Mouse (Mus musculus) intestine, postnatal 0 days (tissue): ENCODE measurements around the gene Tspear. TPM values are rescaled to one million over a fixed set of nuclear protein-coding genes. Genes with fewer than 3 reads are reported as not detected.

Experiments used
- ATAC-seq: fragments of 200-750 bp; cut with Nextera tagmentation; 2 replicates; pipeline ENCODE4 v1.8.0; 2017; ENCODE audit warnings: mild to moderate bottlenecking, moderate TSS enrichment, moderate library complexity
- H3K27ac ChIP-seq: fragments of 300-500 bp; sonication (generic); 2 replicates; pipeline ENCODE4 v1.5.1; 2014; ENCODE audit warnings: mild to moderate bottlenecking, low read depth, low read length, moderate library complexity
- H3K27me3 ChIP-seq: fragments of 300-500 bp; sonication (generic); replicated peaks from 2 replicates; pipeline ENCODE4 v1.6.1; 2014; ENCODE audit warnings: low read length, mixed read lengths; ENCODE audit not compliant: control insufficient read depth, insufficient read depth
- H3K36me3 ChIP-seq: fragments of 300-500 bp; sonication (generic); 2 replicates; pipeline ENCODE4 v1.6.1; 2014; ENCODE audit warnings: mild to moderate bottlenecking, moderate library complexity; ENCODE audit not compliant: control insufficient read depth, insufficient read depth
- H3K4me1 ChIP-seq: fragments of 300-500 bp; sonication (generic); replicated peaks from 2 replicates; pipeline ENCODE4 v1.6.1; 2014; ENCODE audit warnings: antibody characterized with exemption, low read length, mixed read lengths; ENCODE audit not compliant: control insufficient read depth, insufficient read depth
- H3K4me2 ChIP-seq: fragments of 300-500 bp; sonication (generic); replicated peaks from 2 replicates; pipeline ENCODE4 v1.6.1; 2014; ENCODE audit warnings: low read depth, mild to moderate bottlenecking, moderate library complexity
- H3K4me3 ChIP-seq: fragments of 300-500 bp; sonication (generic); 2 replicates; pipeline ENCODE4 v1.5.1; 2014; ENCODE audit warnings: low read depth, low read length
- H3K9ac ChIP-seq: fragments of 300-500 bp; sonication (generic); 2 replicates; pipeline ENCODE4 v1.6.1; 2014; ENCODE audit warnings: mild to moderate bottlenecking, low read depth, low read length
- H3K9me3 ChIP-seq: fragments of 300-500 bp; sonication (generic); 2 replicates; pipeline ENCODE4 v1.6.1; 2016; ENCODE audit warnings: mixed run types; ENCODE audit not compliant: control insufficient read depth
- CTCF ChIP-seq: sonication (generic); IDR thresholded peaks from 2 replicates; pipeline ENCODE4 v1.5.1; 2016; ENCODE audit warnings: low read depth, mild to moderate bottlenecking, control low read depth, antibody characterized with exemption, moderate library complexity
- WGBS: fragments of 180-500 bp; shearing (Covaris S2); extraction: QIAGEN DNeasy Blood & Tissue Kit; methylation state at CpG from one replicate; pipeline ENCODE4 v1.1.7; 2014; 5-methylcytosine and 5-hydroxymethylcytosine counted together
- polyA plus RNA-seq: library from polyadenylated mRNA; unstranded; fragments of >200 nt; fragmentation: Nextera tagmentation; extraction: Ambion mirVana; gene quantifications from 2 replicates; pipeline ENCODE4 v1.2.1, GENCODE M21; 2015

Gene Tspear
- polyA plus RNA-seq, 1 experiment from 2014 or later = 0.10 TPM

DNA sequence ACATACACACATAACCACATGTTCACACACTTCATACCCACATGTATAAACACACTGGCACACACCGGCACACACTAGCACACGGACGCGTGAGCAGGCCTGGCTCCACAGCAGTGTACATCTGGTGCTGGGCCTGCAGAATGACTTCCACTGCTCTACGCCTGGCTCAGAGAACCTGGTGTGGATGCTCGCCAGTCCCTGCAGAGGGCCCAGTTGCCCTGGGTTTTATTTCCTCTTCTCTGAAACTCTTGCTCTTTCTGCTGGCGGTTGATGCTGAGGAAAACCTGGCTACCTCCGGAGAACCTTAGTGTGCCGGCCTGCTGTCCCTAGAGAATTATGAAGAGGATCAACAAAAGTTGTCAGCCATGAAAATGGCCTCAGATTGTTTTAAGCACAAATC is 34.3 kb upstream of the Tspear start:
- 87% methylated on average over 9 of the region's 9 CpGs for WGBS
- Histone ChIP-seq H3K4me2 (no peak overlapping the region), H3K27ac (no peak overlapping the region), H3K4me1 (no peaks in the 10 kb centered on the region), H3K9ac (no peak overlapping the region), H3K4me3 (no peak overlapping the region), H3K9me3 (no peaks in the 10 kb centered on the region), H3K36me3 (0 out of 2 replicates have a peak, but pooled peaks cover under 1% of the 10 kb centered on the region), H3K27me3 (no peaks in the 10 kb centered on the region)
- ATAC-seq = no peak
- TF ChIP-seq CTCF = no peak

DNA sequence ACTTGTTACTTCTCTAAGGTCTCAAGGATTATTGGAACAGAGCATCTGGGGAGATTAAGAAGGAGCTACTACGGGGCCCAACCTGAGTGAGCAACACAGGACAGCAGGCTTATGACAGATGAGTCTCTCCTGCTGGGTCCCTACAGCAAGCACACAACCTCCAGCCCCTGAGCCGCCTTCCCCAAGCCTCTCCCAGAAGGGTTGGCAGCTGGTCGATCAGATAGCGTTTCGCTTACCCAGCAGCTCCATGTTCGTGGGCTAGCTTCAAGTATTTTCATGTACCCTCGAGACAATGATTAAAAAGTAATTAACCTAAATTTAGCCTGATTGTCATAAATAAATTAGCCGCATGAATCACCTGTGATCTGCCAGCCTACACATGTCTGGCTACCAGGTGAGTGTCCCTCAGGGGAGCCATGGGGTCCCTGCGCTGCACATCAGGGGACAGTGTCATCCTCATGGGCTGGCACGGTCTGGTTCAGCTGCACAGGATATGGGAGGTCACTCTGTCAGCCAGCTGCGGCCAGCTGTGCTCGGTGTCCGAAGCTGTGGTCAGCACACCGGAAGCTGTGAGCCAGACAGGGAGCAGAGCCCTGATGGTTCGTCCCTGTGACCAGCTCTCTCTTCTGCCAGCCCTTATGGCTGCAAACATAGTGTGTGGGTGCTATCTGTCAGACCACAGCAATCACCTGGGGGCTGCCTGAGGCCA is 27.9 kb upstream of the Tspear start:
- no peak overlapping the region for H3K9ac ChIP-seq
- TF ChIP-seq CTCF = no peak
- 51% methylated on average over 15 of the region's 15 CpGs for WGBS
- no peaks in the 10 kb centered on the region for H3K9me3 ChIP-seq
- no peak overlapping the region for H3K27ac ChIP-seq
- no peak overlapping the region for H3K4me3 ChIP-seq
- H3K36me3 ChIP-seq = no peaks in the 10 kb centered on the region
- ATAC-seq = no peak
- no peaks in the 10 kb centered on the region for H3K4me1 ChIP-seq
- H3K4me2 ChIP-seq = no peak overlapping the region
- no peaks in the 10 kb centered on the region for H3K27me3 ChIP-seq

DNA sequence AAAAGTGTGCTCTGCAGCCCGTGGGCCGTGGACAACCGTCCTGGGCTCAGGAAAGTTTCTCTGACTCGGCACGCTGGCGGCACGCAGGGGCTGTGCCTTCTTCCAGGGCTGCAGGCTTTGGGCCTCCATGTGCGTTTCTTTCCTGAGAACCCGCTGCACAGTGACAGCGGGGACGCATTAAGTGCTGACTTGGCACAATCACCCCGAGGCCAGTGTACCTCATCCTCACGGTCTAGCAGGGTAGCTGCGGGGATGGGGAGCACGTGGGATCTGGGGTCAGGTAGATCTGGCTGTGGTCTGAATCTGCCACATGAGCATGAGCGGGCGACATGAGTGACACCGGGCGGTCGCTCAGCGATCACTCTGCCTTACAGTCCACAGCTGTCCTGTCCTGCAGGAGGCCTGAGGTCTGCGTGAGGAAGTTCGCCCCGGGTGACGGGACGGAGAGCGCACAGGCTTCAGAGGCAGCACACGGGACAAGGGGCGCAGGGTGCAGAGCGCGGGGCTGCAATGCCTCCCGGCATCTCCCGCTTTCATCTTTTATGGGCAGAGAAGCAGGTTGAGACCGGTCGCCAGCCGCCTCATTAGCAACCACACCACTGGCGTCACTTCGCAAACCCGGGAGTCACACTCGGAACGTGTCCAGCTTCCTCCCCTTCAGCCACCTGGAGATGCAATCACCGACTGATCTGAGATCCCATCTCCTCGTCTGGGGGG is 22.3 kb upstream of the Tspear start:
- H3K4me2 ChIP-seq = no peak overlapping the region

DNA sequence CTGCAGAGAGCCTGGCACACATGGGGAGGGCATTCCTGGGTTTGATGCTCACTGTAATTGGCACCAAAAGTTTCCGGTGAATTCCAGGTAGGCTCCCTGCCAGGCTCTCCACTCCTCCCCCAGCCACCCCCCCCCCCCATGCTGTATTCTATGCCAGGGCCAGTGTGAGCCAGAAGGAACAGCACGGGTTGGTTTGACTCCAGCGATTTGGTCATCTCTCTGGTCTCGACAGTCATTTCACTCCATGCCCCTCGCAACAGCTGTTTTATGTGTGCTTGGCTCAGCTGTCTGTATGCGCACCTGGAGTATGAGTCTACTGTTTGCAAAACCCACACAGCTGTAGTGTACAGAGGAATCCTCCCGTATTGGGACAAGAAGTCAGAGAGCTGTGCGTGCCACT is 20.0 kb upstream of the Tspear start:
- Histone ChIP-seq H3K4me1 (no peaks in the 10 kb centered on the region), H3K27ac (no peak overlapping the region), H3K27me3 (no peaks in the 10 kb centered on the region), H3K9ac (no peak overlapping the region), H3K9me3 (no peaks in the 10 kb centered on the region), H3K4me3 (no peak overlapping the region), H3K4me2 (no peak overlapping the region), H3K36me3 (no peaks in the 10 kb centered on the region)
- WGBS = 68% methylated on average over 8 of the region's 8 CpGs
- no peak for ATAC-seq
- no peak for TF ChIP-seq CTCF

More for the DNA sequence above, 22.3 kb upstream of the Tspear start:
- Histone ChIP-seq H3K27ac (no peak overlapping the region), H3K36me3 (no peaks in the 10 kb centered on the region), H3K9me3 (no peaks in the 10 kb centered on the region), H3K4me3 (no peak overlapping the region), H3K9ac (no peak overlapping the region), H3K27me3 (no peaks in the 10 kb centered on the region), H3K4me1 (no peaks in the 10 kb centered on the region)
- ATAC-seq = no peak
- TF ChIP-seq CTCF = no peak
- WGBS = 42% methylated on average over 43 of the region's 43 CpGs

DNA sequence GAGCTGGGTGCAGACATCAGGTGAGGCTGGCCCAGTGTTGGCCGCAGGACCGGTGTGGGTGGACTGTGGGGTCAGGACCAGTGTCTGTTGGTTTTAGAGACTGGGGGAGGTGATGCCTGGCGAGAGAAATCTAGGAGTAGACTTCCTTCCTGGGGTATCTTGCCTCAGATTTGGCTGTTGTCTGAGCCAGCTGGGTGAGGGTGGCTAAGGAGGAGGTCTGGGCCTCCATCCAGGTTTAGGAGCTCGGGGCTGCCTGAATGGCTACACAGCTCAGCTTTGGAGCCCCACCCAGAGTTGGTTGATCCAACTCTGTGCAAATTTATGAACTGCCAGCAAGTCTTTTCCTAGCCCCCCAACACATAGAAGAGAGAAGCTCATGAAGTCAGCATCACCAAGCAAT is 19.0 kb upstream of the Tspear start:
- Histone ChIP-seq H3K4me1 (no peaks in the 10 kb centered on the region), H3K4me3 (no peak overlapping the region), H3K9ac (no peak overlapping the region), H3K27ac (no peak overlapping the region), H3K9me3 (no peaks in the 10 kb centered on the region), H3K36me3 (no peaks in the 10 kb centered on the region), H3K27me3 (no peaks in the 10 kb centered on the region), H3K4me2 (no peak overlapping the region)
- TF ChIP-seq CTCF = no peak
- ATAC-seq = no peak
- 79% methylated on average over 4 of the region's 4 CpGs for WGBS

DNA sequence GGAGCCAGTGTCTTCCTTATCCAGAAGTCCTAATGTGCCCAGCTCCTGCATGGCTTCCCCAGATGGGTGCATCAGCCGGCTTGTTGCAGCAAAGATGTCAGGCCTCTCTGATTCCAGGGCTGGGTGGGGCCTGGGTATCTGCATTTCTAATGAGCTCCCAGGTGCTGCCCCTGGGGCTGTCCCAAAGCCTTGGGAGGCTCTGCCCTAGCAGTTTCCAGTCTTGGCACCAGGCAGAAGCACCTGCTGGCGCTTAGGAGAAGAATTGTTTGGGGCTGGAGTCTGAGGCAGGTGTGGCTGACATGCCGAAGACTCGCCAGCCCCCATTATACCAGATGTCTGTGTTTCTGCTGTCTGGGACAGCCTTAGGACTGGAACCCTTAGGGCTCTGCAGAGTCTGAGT is 15.7 kb upstream of the Tspear start:
- WGBS = 75% methylated on average over 4 of the region's 4 CpGs
- no peak for TF ChIP-seq CTCF
- Histone ChIP-seq H3K27me3 (no peaks in the 10 kb centered on the region), H3K36me3 (no peaks in the 10 kb centered on the region), H3K4me1 (no peaks in the 10 kb centered on the region), H3K9me3 (no peaks in the 10 kb centered on the region), H3K4me2 (no peak overlapping the region), H3K9ac (no peak overlapping the region), H3K4me3 (no peak overlapping the region), H3K27ac (no peak overlapping the region)
- no peak for ATAC-seq
